Mouse (Mus musculus) layer of hippocampus, adult 2 months (tissue): ENCODE data around the gene Washc2. TPM values are rescaled to one million over a fixed set of nuclear protein-coding genes. Genes with fewer than 3 reads are reported as not detected.
"Not testable (repeated sequence)": the region's sequence is repeated elsewhere in the genome, so short reads cannot be mapped to it uniquely, and the experiment has no call there.

Source experiments
- DNase-seq, 2 experiments: peaks; one replicate each; pipeline ENCODE4 v3.0.0; 2022; ENCODE audit warnings: low spot score in 2 of 2
- H3K27ac ChIP-seq: fragments of 200-600 bp; 2 replicates; pipeline ENCODE4 v1.8.1; 2022
- H3K4me3 ChIP-seq: fragments of 200-600 bp; 2 replicates; pipeline ENCODE4 v1.8.1; 2022; ENCODE audit warnings: mild to moderate bottlenecking
- CTCF ChIP-seq: fragments of 200-600 bp; conservative IDR thresholded peaks from 2 replicates; pipeline ENCODE4 v1.8.1; 2022; ENCODE audit warnings: antibody characterized with exemption, mild to moderate bottlenecking, moderate library complexity
- long read RNA-seq, 2 experiments: library from polyadenylated mRNA; stranded (forward); transcript quantifications; one replicate each; pipeline ENCODE4 v2.0.0; 2021; ENCODE audit warnings: borderline mapping rate in 2 of 2
- total RNA-seq, 2 experiments: library from RNA; stranded (reverse); gene quantifications; 2 replicates each; pipeline ENCODE4 v1.2.3; 2021

The Washc2 gene
- total RNA-seq = 100 to 1,000 TPM; 106 to 109 TPM
- long read RNA-seq, experiment 1, full-length matches to known transcripts = 34 of 96 reads
- long read RNA-seq, experiment 1, partial matches to known transcripts = 39 of 96 reads
- long read RNA-seq, experiment 1, other reads (novel, unspliced or antisense) = 23 of 96 reads
- long read RNA-seq, experiment 2, full-length matches to known transcripts = 48 of 132 reads
- long read RNA-seq, experiment 2, partial matches to known transcripts = 50 of 132 reads
- long read RNA-seq, experiment 2, other reads (novel, unspliced or antisense) = 34 of 132 reads

DNA sequence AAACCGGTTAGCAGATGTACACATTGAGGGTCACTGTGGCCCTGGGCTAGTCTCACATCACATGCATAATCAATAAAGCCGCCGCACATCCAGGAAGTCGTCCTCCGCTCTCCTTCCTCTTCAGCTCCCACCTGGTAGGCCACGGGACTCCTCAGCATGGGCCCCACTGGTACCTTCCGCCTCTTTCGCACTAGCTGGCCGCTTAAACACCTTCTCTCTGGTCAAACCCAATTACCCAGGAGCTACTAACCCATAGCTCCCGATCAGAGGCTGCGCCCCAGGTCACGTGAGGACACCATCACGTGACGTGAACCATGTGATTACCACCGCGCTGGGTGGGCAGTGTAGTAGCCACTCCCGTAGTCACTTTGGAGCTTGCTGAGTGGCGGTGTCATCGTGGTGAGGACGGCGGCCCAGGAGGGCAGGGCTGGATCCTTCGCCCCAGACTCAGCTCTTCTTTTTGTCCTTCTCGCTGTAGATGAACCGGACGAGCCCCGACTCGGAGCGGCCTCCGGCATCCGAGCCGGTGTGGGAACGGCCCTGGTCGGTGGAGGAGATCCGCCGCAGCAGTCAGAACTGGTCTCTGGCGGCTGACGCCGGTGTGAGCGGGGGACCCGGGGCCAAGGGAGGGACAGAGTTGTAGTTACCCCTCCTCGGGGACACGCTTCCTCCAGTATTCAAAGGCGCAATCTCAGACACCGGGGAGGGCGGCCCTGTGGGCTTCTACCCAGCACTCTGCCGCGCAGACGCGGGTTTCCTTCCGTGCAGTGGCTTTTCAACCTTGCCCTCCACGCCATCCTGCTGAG, at the start of gene Washc2:
TSS of gene Washc2 (plus strand) at position 310 of the 806 bp plus-strand sequence.
- DNase-seq = peak; percentile 93 to 96
- Histone ChIP-seq H3K4me3 (peak within 1 kb of the TSS; percentile 83), H3K27ac (peak within 1 kb of the TSS; percentile 93)
- no peak for TF ChIP-seq CTCF

DNA sequence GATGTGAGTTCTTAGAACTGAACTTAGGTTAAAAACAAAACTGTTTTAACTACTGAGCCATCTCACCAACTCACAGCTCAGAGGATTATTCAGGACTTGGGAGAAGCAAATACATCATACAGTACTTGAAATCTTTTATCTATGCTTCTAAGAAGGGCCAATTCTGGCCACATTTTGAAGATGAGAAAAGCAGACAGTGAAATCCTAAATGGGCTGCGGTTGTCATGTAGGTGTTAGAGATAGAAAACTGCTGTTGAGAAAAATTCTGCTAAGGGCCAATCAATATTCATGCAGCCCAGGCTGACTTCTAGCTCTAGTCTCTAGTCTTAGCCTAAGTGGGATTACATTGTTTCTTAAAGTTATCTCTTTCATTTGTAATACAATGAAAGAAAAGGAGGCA, 41.5 kb upstream of the Washc2 start:
- no peak overlapping the region for H3K27ac ChIP-seq
- no peak for DNase-seq
- no peak overlapping the region for H3K4me3 ChIP-seq
- no peak for TF ChIP-seq CTCF

DNA sequence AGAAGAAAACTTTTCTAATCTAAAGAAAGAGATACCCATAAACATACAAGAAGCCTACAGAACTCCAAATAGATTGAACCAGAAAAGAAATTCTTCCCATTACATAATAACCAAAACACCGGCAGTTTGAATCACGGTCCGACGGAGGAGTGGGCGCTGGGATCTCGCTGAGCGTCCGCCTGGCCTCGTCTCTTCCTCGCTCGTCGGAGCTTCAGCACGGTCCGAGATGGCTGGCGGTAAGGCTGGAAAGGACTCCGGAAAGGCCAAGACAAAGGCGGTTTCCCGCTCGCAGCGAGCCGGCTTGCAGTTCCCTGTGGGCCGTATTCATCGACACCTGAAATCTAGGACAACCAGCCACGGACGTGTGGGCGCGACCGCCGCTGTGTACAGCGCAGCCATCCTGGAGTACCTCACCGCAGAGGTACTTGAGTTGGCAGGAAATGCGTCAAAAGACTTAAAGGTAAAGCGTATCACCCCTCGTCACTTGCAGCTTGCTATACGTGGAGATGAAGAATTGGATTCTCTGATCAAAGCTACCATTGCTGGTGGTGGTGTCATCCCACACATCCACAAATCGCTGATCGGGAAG, 34.2 kb upstream of the Washc2 start:
- not testable (repeated sequence) for H3K27ac ChIP-seq, DNase-seq, H3K4me3 ChIP-seq

DNA sequence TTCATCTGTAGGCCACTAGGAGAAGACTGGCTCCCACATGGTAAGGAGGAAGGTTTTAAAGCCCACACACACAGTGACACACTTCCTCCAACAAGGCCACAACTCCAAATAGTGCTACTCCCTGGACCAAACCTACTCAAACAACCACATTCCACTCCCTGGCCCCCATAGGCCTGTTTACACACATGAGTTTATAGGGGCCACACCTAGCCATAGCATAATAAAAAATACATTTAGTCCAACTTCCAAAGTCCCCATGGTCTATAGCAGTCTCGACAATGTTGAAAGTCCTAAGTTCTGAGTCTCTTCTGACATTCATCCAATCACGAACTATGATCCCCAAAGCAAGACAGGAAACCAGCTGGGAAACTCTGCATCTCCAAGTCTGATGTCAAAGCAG, 29.5 kb upstream of the Washc2 start:
- DNase-seq = no peak
- Histone ChIP-seq H3K27ac (no peak overlapping the region), H3K4me3 (no peak overlapping the region)
- TF ChIP-seq CTCF = no peak

DNA sequence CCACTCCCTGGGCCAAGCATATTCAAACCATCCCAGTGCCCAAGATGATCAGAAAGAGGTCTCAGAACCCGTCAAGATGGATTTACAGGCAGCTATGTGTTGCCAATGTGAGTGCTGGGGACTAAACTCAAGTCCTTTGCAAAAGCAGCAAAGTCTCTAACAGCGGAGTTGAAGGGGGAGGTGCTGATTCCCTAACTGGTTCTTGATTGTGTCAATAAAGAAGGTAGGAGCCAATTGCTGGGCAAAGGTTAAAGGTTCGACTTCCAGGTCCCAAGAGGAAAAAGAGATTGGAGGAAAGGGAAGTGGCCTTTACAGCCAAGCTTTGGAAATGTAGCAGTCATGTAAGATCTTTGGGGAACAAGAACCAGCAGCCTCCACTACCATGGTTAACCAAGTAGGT, 27.1 kb upstream of the Washc2 start:
- no peak overlapping the region for H3K4me3 ChIP-seq
- DNase-seq = no peak
- TF ChIP-seq CTCF = no peak
- H3K27ac ChIP-seq = no peak overlapping the region

DNA sequence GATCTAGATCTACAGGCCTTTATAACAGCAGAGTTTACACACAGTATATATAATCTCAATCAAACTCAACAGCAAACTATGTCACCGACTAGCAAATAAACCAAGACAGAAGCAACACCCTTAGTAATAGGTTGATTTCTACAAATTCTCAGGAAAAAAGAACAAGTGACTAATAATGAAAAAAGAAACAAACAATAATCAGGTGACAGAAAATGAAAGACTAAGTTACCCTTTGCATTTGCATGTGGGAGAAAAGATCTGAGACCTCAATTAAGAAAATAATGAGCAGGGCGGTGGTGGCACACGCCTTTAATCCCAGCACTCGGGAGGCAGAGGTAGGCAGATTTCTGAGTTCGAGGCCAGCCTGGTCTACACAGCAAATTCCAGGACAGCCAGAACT, 24.3 kb upstream of the Washc2 start:
- DNase-seq = no peak
- no peak for TF ChIP-seq CTCF
- H3K27ac ChIP-seq = 0 out of 2 replicates have a peak overlapping the region, but pooled peaks have one; percentile 5
- no peak overlapping the region for H3K4me3 ChIP-seq

DNA sequence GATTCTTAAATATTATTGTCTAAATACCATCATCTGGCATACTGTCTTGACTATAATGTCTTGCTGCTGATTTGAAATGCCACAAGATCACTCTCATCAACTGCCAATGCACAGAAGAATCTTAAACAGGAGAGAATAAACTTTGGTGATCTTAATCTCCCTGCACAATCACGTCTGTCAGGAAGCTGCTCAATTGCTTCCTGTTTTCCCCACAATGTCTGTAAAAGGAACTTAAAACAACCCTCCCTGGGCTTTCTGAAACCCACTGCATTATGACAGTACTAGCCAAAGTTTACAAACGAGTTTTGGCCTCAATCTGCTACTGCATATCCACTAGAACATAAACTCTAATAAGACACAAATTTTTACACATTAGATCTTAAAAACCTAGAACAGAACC, 21.4 kb upstream of the Washc2 start:
- Histone ChIP-seq H3K4me3 (no peak overlapping the region), H3K27ac (no peak overlapping the region)
- no peak for TF ChIP-seq CTCF
- no peak for DNase-seq

DNA sequence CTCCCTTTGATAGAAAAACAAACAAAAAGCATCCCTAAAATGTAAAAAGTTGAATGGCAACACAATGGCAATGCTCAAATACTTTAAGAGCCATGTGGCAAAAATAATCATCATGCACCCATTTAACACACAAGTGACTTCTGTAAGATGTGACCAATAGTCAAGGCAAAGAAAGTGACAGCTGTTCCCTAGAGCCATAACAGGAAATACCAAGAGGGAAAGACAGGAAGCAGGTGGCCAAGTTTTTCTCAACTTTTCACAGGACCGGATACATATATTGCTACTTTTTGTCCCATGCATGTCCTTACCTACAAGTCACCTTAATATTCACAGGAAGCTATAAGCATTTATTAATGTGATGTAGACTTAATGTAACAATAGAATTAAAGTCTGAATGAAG, 18.4 kb upstream of the Washc2 start:
- Histone ChIP-seq H3K4me3 (no peak overlapping the region; the same call in 1 of the 2 replicates), H3K27ac (no peak overlapping the region)
- TF ChIP-seq CTCF = no peak
- no peak for DNase-seq

DNA sequence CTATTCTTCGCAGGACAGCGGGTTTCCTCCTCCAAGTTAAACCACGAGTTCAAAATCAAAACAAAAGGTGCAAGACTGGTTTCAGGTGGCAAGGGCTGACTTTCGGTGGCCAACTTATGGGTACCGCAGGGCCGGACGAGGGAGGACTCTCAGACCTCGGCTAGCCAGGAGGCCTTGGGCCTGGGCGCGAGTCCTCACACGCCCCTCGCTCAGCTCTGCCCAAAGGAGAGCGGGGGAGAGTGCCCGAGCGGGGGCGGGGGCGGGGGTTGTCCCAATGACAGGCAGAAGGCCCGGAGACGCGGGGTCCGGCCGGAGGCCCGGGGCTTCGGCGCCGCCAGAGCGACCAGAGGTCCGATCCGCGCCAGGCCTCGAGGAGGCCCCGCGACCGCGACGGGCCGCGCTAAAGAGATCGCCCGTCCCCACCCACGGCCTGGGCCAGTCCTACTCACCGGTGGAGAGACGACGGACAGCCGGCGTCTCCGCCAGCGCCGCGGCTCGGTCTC, 15.0 kb upstream of the Washc2 start:
- peak; percentile 10 to 23 for DNase-seq
- no peak for TF ChIP-seq CTCF
- H3K27ac ChIP-seq = peak overlapping the region; percentile 96
- peak overlapping the region; percentile 95 for H3K4me3 ChIP-seq

DNA sequence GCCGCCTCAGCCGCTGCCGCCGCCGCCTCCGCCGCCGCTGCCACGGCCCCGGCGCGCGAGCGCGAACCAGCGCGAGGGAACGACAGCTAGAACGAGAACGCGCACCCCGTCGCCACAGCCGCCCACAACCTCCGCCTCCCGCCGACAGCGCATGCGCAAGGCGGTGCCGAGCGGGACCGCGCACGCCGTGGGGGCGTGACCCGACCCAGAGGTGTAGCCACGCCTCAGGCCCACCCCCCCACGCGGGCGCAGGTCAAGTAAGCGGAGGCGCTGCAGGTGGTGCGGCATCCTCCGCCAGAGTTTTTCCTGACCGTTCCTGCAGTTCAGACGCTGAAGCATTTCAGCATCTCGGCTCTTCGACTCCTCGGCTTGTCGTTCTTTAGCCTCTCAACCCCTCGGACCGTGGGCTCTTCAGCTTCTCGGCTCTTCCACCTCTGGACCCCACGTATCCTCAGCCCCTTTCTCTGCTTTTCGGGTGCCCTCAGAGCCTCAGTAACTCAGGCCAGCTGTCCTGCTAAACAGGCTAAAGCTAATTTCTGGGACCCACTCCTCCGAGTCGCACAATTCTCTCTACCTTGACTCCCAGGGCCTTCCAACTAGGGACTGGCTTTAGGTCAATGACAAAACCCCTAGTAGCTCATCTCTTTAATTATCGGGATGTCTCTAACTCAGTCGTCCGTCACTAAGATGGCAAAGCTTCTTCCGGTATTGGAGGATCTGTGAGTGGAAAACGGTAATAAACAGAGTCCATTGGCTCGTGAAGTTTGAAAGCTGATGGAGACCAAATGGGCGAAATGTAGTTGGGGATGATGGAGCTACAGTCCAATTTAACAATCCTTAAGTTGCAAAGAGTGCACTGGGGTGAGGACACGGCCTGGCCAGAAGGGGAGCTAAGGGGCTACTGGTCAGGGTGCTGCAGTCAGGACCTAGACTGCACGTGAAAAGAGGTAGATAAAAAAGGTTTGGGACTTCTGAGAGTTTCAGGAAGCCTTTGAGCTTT, 14.1 kb upstream of the Washc2 start, which contains the start of gene Tmcc1:
TSS of gene Tmcc1 (minus strand) at position 93 of the 1,000 bp plus-strand sequence.
- no peak; the same call in 1 of the 2 replicates for TF ChIP-seq CTCF
- DNase-seq = peak; percentile 97 to 100
- Histone ChIP-seq H3K4me3 (peak within 1 kb of the TSS; percentile 95), H3K27ac (peak within 1 kb of the TSS; percentile 96)

DNA sequence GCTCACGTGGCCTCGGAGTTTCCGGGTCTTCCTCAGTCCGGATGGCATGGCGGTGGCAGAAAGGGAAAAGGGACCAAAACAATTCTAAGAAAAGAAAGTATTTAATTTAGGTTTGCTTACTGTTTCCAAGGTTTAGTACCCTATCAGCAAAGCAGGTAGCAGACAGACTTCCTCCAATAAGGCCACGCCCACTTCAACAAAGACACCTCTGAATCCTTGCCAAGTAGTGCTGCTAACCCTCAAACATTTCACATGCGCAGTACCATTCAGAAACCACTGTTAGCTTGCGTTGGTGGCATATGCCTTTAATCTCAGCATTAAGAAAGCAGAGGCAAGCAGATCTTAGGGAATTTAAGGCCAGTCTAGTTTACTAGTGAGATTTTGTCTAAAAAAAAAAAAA, 12.0 kb upstream of the Washc2 start:
- no peak for DNase-seq
- no peak overlapping the region for H3K27ac ChIP-seq
- H3K4me3 ChIP-seq = no peak overlapping the region
- TF ChIP-seq CTCF = no peak

DNA sequence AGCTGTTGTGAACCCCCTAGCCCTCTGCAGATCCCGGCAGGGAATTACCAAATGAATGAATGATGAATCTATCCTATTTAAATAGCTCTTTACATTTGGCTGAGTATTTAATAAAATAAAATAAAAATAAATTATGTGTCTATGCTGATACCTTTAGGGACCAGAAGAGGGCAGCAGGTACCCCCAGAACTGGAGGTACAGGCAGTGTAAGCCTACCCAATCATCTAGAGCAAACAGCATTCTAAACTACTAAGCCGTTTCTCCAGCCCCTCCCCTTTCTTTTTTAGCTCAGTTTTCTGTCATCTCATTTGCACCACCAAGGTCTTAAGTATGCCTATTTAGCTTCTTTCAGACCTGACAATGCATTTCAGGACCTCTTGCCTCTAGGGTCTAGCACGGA, 9.7 kb upstream of the Washc2 start:
- TF ChIP-seq CTCF = peak; percentile 82
- peak in 1 of 2 experiments; percentile 16 for DNase-seq
- no peak overlapping the region for H3K27ac ChIP-seq
- H3K4me3 ChIP-seq = no peak overlapping the region
